Mouse (Mus musculus): Measurements from ENCODE around the gene Fchsd2. TPM values are rescaled to one million over a fixed set of nuclear protein-coding genes. Genes with fewer than 3 reads are reported as not detected.

Gene Fchsd2
- polyA plus RNA-seq, 1 experiment: 1.8 TPM

DNA sequence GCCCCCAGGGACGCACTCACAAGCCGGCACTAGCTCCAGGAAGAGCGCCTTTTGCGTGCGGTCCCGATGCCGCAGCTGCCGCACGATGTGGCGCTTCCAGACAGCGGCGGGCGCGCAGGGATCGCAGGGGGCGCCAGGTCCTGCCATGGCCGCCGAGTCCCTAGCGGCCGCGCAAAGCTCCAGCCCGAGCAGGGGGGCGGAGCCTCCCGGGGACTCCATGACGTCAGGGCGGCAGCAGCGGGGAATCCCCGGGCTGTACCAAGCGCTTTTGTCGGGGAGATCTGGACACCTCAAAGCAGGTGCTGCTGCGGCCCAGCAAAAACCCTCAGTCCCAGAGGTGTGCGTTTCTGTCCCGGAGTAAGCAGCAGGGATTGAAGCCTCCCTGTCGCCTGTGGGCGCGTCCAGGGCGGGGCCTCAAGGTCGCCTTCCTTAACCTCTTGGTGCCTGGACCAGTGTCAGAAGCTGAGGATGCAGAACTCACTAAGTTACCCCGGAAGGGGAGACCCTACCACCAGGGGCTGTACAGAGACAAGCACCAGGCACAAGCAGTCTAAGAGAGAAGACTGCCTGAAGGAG lies 209.3 kb downstream of the Fchsd2 start, which contains the start of gene Atg16l2:
Gene Atg16l2 (minus strand): TSS at position 371 of the 576 bp plus-strand sequence.
- Histone ChIP-seq H3K27me3 (replicated peaks) (peaks cover 5% of the 10 kb centered on the region), H3K4me1 (peaks cover 48% of the 10 kb centered on the region)
- no peak for TF ChIP-seq FLI1 (IDR thresholded peaks at IDR 0.05; ENCODE audit: low read length)

DNA sequence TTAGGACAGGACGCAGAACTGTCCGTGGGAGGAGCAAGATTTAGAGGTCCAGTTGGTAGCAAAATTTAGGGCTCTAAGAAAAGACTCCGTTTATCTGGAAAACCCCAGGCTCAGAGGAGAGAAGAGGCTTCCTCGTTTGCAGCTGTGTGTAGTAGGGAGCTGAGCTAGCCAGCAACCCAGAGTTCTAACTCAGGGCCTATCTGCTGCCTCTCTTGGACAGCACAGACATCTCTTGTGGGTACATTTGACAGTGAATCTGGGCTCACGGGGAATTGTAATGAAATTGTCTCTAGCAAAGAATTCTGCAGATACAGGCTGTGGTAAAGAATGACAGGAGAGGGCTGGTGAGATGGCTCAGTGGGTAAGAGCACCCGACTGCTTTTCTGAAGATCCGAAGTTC lies 210.0 kb downstream of the Fchsd2 start:
- Histone ChIP-seq H3K27me3 (replicated peaks) (peaks cover 5% of the 10 kb centered on the region), H3K9me3 (no peaks in the 10 kb centered on the region), H3K4me1 (peaks cover 53% of the 10 kb centered on the region), H3K36me3 (replicated peaks; ENCODE audit: low read length) (peaks cover 13% of the 10 kb centered on the region), H3K4me3 (replicated peaks) (peak overlapping the region; percentile 95)
- TF ChIP-seq FLI1 (IDR thresholded peaks at IDR 0.05; ENCODE audit: low read length) (no peak), GATA1 (IDR thresholded peaks at IDR 0.05; ENCODE audit: borderline replicate concordance, low read length) (no peak)

More for the DNA sequence above, 209.3 kb downstream of the Fchsd2 start, which contains the start of gene Atg16l2:
- Histone ChIP-seq H3K4me3 (replicated peaks) (peak within 1 kb of the TSS; percentile 95), H3K36me3 (replicated peaks; ENCODE audit: low read length) (peaks cover 18% of the 10 kb centered on the region), H3K9me3 (no peaks in the 10 kb centered on the region)

DNA sequence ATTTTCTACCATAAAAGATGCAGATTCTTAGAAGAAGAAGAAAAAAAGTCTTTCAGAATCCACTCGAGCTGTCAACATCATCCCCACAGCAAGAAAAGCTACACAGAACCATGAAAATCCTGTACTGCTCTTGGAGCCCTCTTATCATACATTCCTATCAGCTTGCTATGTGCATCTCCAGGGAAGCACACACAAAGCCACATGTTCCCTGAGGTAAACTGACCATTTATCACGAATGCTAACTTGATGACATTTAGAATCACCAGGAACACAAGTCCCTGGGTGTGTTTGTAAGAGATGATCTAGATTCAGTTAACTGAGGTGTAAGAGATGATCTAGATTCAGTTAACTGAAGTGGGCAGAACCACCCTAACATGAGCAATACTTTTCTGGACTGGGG lies 214.2 kb downstream of the Fchsd2 start:
- Histone ChIP-seq H3K4me3 (replicated peaks) (no peak overlapping the region), H3K27me3 (replicated peaks) (no peaks in the 10 kb centered on the region), H3K9me3 (no peaks in the 10 kb centered on the region), H3K4me1 (peaks cover 56% of the 10 kb centered on the region), H3K36me3 (replicated peaks; ENCODE audit: low read length) (no peaks in the 10 kb centered on the region)
- TF ChIP-seq FLI1 (IDR thresholded peaks at IDR 0.05; ENCODE audit: low read length) (no peak), GATA1 (IDR thresholded peaks at IDR 0.05; ENCODE audit: borderline replicate concordance, low read length) (no peak)

DNA sequence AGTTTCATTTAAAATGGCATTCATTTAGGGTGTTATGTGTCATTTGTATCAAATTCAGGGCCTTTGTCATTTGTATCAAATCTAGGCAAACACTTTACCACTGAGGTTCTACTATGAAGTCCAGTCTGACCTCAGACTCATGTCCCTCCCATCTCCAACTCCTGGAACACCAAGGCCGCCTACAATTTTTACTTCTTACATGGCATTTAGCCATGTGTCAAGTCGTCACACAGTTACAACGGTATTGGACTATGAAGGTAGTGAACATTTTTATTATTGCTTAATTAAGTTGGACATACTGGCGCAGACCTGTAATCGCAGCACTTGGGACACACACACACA lies 217.3 kb downstream of the Fchsd2 start:
- Histone ChIP-seq H3K9me3 (no peaks in the 10 kb centered on the region), H3K4me3 (replicated peaks) (peak overlapping the region; percentile 94), H3K36me3 (replicated peaks; ENCODE audit: low read length) (no peaks in the 10 kb centered on the region), H3K4me1 (peaks cover 62% of the 10 kb centered on the region), H3K27me3 (replicated peaks) (no peaks in the 10 kb centered on the region)
- TF ChIP-seq GATA1 (IDR thresholded peaks at IDR 0.05; ENCODE audit: borderline replicate concordance, low read length) (no peak), FLI1 (IDR thresholded peaks at IDR 0.05; ENCODE audit: low read length) (no peak)

DNA sequence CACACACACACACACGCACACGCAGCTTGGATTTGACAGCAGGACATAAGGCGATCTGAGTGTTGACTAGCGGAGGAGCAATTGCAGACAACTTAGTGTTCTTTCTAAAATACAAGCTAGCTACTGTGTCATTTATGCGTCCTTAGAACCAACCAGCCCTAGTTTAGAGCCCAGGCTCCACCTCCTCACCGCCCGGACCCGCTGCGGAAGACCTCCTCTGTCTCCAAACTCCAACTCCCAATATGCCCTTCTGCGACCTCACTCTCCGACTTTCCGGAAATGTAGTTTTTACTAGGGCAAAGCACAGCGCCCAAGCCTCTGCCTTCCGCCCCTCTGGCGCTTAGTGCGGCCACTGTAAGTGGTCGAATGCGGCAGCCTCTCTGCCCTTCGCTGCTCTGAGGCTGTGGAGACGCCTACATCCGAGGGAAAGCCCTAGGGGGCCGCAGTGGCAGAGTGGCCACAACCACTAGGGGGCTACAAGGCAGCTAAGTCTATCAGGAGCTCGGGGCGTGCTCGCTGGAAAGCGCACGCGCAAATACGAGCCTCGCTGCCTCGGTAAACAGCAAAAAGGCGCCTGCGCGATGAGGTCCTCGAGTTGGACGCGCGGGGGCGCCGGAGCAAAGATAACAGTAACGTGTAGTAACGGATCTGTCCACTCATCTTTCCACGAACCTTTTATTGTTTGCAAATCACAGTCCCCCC lies 217.8 kb downstream of the Fchsd2 start:
- Histone ChIP-seq H3K4me1 (peaks cover 67% of the 10 kb centered on the region), H3K4me3 (replicated peaks) (peak overlapping the region; percentile 94), H3K27me3 (replicated peaks) (no peaks in the 10 kb centered on the region), H3K9me3 (no peaks in the 10 kb centered on the region), H3K36me3 (replicated peaks; ENCODE audit: low read length) (no peaks in the 10 kb centered on the region)
- TF ChIP-seq GATA1 (IDR thresholded peaks at IDR 0.05; ENCODE audit: borderline replicate concordance, low read length) (no peak), FLI1 (IDR thresholded peaks at IDR 0.05; ENCODE audit: low read length) (no peak)

DNA sequence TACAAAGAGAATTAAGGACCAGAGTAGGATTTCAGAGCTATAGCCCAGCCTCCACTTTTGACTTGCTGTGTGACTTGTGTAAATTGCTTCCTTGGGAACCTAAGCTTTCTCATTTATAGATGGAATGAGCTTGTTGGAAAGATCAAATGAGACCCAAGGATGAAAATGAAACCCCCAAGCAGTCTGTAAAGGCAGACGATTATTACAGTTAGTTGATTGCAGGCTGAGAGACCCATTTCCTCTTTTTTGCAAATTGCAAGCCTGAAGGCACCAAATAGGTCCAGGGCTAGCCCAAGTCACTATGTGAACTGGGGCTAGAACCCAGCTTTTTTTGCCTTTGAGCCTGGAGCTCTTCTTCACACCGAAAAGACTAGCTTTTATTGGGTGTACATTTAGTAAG lies 218.4 kb downstream of the Fchsd2 start:
- peak overlapping the region; percentile 94 for H3K4me3 ChIP-seq (replicated peaks)
- H3K27me3 ChIP-seq (replicated peaks): no peaks in the 10 kb centered on the region
- H3K36me3 ChIP-seq (replicated peaks; ENCODE audit: low read length): no peaks in the 10 kb centered on the region
- no peaks in the 10 kb centered on the region for H3K9me3 ChIP-seq
- peaks cover 73% of the 10 kb centered on the region for H3K4me1 ChIP-seq
- TF ChIP-seq FLI1 (IDR thresholded peaks at IDR 0.05; ENCODE audit: low read length): no peak
- TF ChIP-seq GATA1 (IDR thresholded peaks at IDR 0.05; ENCODE audit: borderline replicate concordance, low read length): no peak

DNA sequence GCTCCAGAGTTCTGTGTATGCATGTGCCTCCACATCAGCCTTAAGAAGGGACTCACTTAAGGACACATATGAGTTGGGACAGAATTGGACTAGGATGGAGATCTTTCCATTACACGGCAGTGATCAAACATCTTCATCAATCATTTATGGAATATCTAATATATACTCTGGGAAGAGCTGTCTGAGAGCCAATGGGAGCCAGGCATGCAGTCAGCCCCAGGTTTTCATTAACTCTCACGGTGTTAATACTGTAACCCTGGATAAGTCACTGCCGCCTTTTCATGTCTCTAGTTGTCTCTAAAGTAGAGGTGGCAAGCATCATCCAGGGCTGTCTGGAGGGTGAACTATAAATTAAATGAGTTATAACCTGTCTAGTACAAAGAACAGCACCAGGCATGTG lies 220.4 kb downstream of the Fchsd2 start:
- peaks cover 80% of the 10 kb centered on the region for H3K4me1 ChIP-seq
- H3K4me3 ChIP-seq (replicated peaks): no peak overlapping the region
- TF ChIP-seq GATA1 (IDR thresholded peaks at IDR 0.05; ENCODE audit: borderline replicate concordance, low read length) (no peak), FLI1 (IDR thresholded peaks at IDR 0.05; ENCODE audit: low read length) (no peak)
- H3K27me3 ChIP-seq (replicated peaks): no peaks in the 10 kb centered on the region
- H3K9me3 ChIP-seq: no peaks in the 10 kb centered on the region
- H3K36me3 ChIP-seq (replicated peaks; ENCODE audit: low read length): no peaks in the 10 kb centered on the region

DNA sequence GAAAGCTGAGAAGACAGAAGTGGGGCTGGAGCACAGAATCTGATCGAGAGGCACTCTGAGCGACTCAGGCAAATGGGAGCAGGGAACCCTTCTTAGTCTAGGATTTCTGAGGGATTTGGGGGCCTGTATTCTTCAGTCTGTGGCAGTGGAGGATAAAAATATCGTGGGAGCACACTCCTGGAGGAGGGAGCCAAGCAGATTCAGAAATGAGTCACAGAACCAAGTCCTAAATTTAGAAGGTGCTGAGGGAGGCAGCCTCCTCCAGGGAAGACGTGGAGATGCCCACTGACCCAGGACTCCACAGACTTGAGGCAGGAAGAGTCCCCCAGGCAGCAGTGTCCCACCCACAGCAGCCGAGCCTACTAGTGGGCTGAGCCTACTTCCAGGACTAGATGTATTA lies 221.7 kb downstream of the Fchsd2 start:
- Histone ChIP-seq H3K27me3 (replicated peaks) (no peaks in the 10 kb centered on the region), H3K4me3 (replicated peaks) (no peak overlapping the region)
- no peak for TF ChIP-seq FLI1 (IDR thresholded peaks at IDR 0.05; ENCODE audit: low read length)
- TF ChIP-seq GATA1 (IDR thresholded peaks at IDR 0.05; ENCODE audit: borderline replicate concordance, low read length): no peak

DNA sequence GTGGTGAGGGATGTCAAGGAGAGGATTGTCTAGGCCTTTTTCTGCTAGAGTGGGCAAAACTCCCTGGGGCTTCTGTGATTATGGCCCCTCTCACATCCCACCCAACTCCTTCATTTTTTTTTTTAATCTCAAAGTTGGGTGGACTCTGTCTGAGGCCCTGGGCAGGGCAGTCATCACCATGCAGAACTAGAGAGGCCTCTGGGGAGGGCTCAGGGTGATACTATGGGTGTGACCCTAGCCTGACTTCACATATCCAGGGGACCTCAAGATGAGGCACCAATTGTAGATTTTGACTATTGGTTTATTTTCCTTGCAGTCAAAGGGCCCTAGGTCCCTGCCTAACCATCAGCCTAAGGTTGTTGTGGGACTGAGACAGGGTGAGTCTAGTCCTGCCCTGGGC lies 223.0 kb downstream of the Fchsd2 start:
- Histone ChIP-seq H3K4me1 (peaks cover 93% of the 10 kb centered on the region), H3K4me3 (replicated peaks) (peak overlapping the region; percentile 12), H3K9me3 (no peaks in the 10 kb centered on the region), H3K36me3 (replicated peaks; ENCODE audit: low read length) (no peaks in the 10 kb centered on the region), H3K27me3 (replicated peaks) (no peaks in the 10 kb centered on the region)
- TF ChIP-seq GATA1 (IDR thresholded peaks at IDR 0.05; ENCODE audit: borderline replicate concordance, low read length): no peak
- no peak for TF ChIP-seq FLI1 (IDR thresholded peaks at IDR 0.05; ENCODE audit: low read length)

More for the DNA sequence above, 221.7 kb downstream of the Fchsd2 start:
- peaks cover 89% of the 10 kb centered on the region for H3K4me1 ChIP-seq
- no peaks in the 10 kb centered on the region for H3K36me3 ChIP-seq (replicated peaks; ENCODE audit: low read length)
- H3K9me3 ChIP-seq: no peaks in the 10 kb centered on the region

DNA sequence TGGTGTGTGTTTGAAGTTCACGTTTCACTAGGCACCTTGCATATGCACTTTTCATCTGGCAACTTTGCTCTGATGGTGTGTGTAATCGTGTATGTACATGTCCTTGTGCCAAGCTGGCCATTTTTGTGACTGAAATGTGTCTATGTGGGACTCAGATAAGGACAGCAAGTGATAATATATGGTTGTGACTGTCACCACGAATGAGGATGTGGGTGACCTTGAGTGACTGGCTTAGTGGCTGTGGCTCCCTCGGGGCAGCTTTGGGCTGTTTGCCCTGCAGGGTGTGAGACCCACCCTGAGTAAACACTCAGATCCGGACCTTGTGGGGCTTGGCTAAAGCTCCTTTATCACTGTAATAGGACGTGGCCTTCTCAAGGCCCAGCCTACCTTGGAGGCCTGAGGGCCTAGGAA lies 223.9 kb downstream of the Fchsd2 start:
- Histone ChIP-seq H3K4me3 (replicated peaks) (no peak overlapping the region), H3K4me1 (peaks cover 90% of the 10 kb centered on the region), H3K36me3 (replicated peaks; ENCODE audit: low read length) (no peaks in the 10 kb centered on the region), H3K9me3 (no peaks in the 10 kb centered on the region), H3K27me3 (replicated peaks) (peaks cover 2% of the 10 kb centered on the region)
- TF ChIP-seq GATA1 (IDR thresholded peaks at IDR 0.05; ENCODE audit: borderline replicate concordance, low read length) (peak; percentile 56; the same call in 1 of the 3 replicates), FLI1 (IDR thresholded peaks at IDR 0.05; ENCODE audit: low read length) (no peak)
